Comparison of ENCODE assay signal across 17 mouse cellular contexts in genomic region chr7:73830581-73830980, GRCm38 (mm10).
"Had no signal": no experiment of that assay in that cellular context is flagged by ENCODE, and none has a peak within 500 bp of the region (broad histone marks: within the 10 kb centered on the region; RNA-seq: fewer than 3 reads in every experiment).

No protein-coding gene starts in this region.

- DNase-seq: gastrocnemius, adult 2 months; gastrocnemius, postnatal 10 days; gastrocnemius, postnatal 25 days; heart, adult 18-20 months; heart, postnatal 10 days; heart, postnatal 4 days; kidney, adult 18-20 months; kidney, adult 8-10 months; kidney, postnatal 10 days; kidney, postnatal 25 days; kidney, postnatal 4 days; left cerebral cortex, postnatal 4 days had no signal

- ATAC-seq: hindbrain, embryonic 16.5 days; inflammation-experienced regulatory T-cells, adult 6 months; intestine, embryonic 15.5 days; intestine, postnatal 0 days; liver, embryonic 12.5 days had no signal
